Mouse (Mus musculus) hindbrain, embryonic 15.5 days (tissue): ENCODE results near the gene Klhl33. TPM values are rescaled to one million over a fixed set of nuclear protein-coding genes. Genes with fewer than 3 reads are reported as not detected.
"Not testable (repeated sequence)": the region's sequence is repeated elsewhere in the genome, so short reads cannot be mapped to it uniquely, and the experiment has no call there.

Experiments
- ATAC-seq: fragments of 200-750 bp; cut with Nextera tagmentation; 2 replicates; pipeline ENCODE4 v1.8.0; 2017; ENCODE audit warnings: low read depth, moderate number of reproducible peaks, moderate TSS enrichment; ENCODE audit not compliant: low FRiP score
- H3K27ac ChIP-seq: fragments of 300-500 bp; sonication (generic); replicated peaks from 2 replicates; pipeline ENCODE4 v1.5.1; 2015; ENCODE audit warnings: mild to moderate bottlenecking, inconsistent platforms
- H3K27me3 ChIP-seq: fragments of 300-500 bp; sonication (generic); 2 replicates; pipeline ENCODE4 v1.6.1; 2015; ENCODE audit warnings: control low read depth, inconsistent platforms
- H3K36me3 ChIP-seq: fragments of 300-500 bp; sonication (generic); 2 replicates; pipeline ENCODE4 v1.6.1; 2015; ENCODE audit warnings: control low read depth, inconsistent platforms
- H3K4me1 ChIP-seq: fragments of 300-500 bp; sonication (generic); replicated peaks from 2 replicates; pipeline ENCODE4 v1.6.1; 2015; ENCODE audit warnings: control low read depth, inconsistent platforms
- H3K4me2 ChIP-seq: fragments of 300-500 bp; sonication (generic); 2 replicates; pipeline ENCODE4 v1.6.1; 2015; ENCODE audit warnings: moderate library complexity, mild to moderate bottlenecking, inconsistent platforms
- H3K4me3 ChIP-seq: fragments of 300-500 bp; sonication (generic); 2 replicates; pipeline ENCODE4 v1.5.1; 2015; ENCODE audit warnings: mild to moderate bottlenecking, inconsistent platforms
- H3K9ac ChIP-seq: fragments of 300-500 bp; sonication (generic); 2 replicates; pipeline ENCODE4 v1.6.1; 2015; ENCODE audit warnings: inconsistent platforms
- H3K9me3 ChIP-seq: fragments of 300-500 bp; sonication (generic); 2 replicates; pipeline ENCODE4 v1.6.1; 2016; ENCODE audit warnings: control low read depth, inconsistent platforms
- WGBS: fragments of 180-500 bp; shearing (Covaris S2); methylation state at CpG from one replicate; pipeline ENCODE4 v1.1.7; 2015; 5-methylcytosine and 5-hydroxymethylcytosine counted together
- polyA plus RNA-seq: library from polyadenylated mRNA; unstranded; fragments of >200 nt; fragmentation: Nextera tagmentation; extraction: Ambion mirVana; gene quantifications from 2 replicates; pipeline ENCODE4 v1.2.1, GENCODE M21; 2015

The Klhl33 gene
- polyA plus RNA-seq, 1 experiment from 2014 or later, result 3.3 TPM

- Histone ChIP-seq H3K4me3 (peak overlapping the region; percentile 94), H3K36me3 (peaks cover 30% of the 10 kb centered on the region), H3K27ac (peak overlapping the region; percentile 89), H3K9me3 (no peaks in the 10 kb centered on the region), H3K27me3 (no peaks in the 10 kb centered on the region), H3K9ac (peak overlapping the region; percentile 97), H3K4me1 (peaks cover 48% of the 10 kb centered on the region), H3K4me2 (peak overlapping the region; percentile 91)
- no peak for ATAC-seq
- 17% methylated on average over 10 of the region's 10 CpGs for WGBS
Observed at GRCm38 (mm10) chr14:50929951-50930350, 32.6 kb upstream of the Klhl33 start.

- WGBS, result 62% methylated on average over 3 of the region's 3 CpGs
- H3K4me1 ChIP-seq, result peaks cover 55% of the 10 kb centered on the region
- H3K9me3 ChIP-seq, result no peaks in the 10 kb centered on the region
- no peak overlapping the region for H3K4me3 ChIP-seq
- ATAC-seq, result no peak
- H3K27ac ChIP-seq, result no peak overlapping the region
- H3K27me3 ChIP-seq, result no peaks in the 10 kb centered on the region
- no peak overlapping the region for H3K9ac ChIP-seq
- peaks cover 30% of the 10 kb centered on the region for H3K36me3 ChIP-seq
- H3K4me2 ChIP-seq, result no peak overlapping the region
Observed at GRCm38 (mm10) chr14:50927366-50927765, 30.1 kb upstream of the Klhl33 start.

- peak; percentile 1 for ATAC-seq
- Histone ChIP-seq H3K4me1 (peaks cover 48% of the 10 kb centered on the region), H3K4me3 (peak overlapping the region; percentile 83), H3K4me2 (peak overlapping the region; percentile 81), H3K27ac (peak overlapping the region; percentile 91), H3K9ac (peak overlapping the region; percentile 75), H3K9me3 (no peaks in the 10 kb centered on the region), H3K36me3 (peaks cover 30% of the 10 kb centered on the region), H3K27me3 (no peaks in the 10 kb centered on the region)
- WGBS, result 1% methylated on average over 38 of the region's 38 CpGs
Observed at GRCm38 (mm10) chr14:50925111-50925920, 28.0 kb upstream of the Klhl33 start.

- peak within 1 kb of the TSS; percentile 91 for H3K27ac ChIP-seq
- no peaks in the 10 kb centered on the region for H3K9me3 ChIP-seq
- ATAC-seq, result peak; percentile 96
- H3K4me3 ChIP-seq, result peak within 1 kb of the TSS; percentile 83
- H3K27me3 ChIP-seq, result no peaks in the 10 kb centered on the region
- peak within 1 kb of the TSS; percentile 75 for H3K9ac ChIP-seq
- peak within 1 kb of the TSS; percentile 81 for H3K4me2 ChIP-seq
- under 1% methylated on average over 57 of the region's 57 CpGs for WGBS
- peaks cover 41% of the 10 kb centered on the region for H3K4me1 ChIP-seq
- peaks cover 30% of the 10 kb centered on the region for H3K36me3 ChIP-seq
Observed at GRCm38 (mm10) chr14:50924281-50925064, 27.2 kb upstream of the Klhl33 start, which contains the start of the genes Osgep and Apex1. Gene Osgep, minus strand, starts transcription at chr14:50924893. Gene Apex1, plus strand, starts transcription at chr14:50924968.

- ATAC-seq, result not testable (repeated sequence)
Observed at GRCm38 (mm10) chr14:50923437-50923836, 26.1 kb upstream of the Klhl33 start.

GRCm38 (mm10) chr14:50911356-50911755 is 14.0 kb upstream of the Klhl33 start:
- WGBS, result 66% methylated on average over 3 of the region's 3 CpGs

More at GRCm38 (mm10) chr14:50923437-50923836, 26.1 kb upstream of the Klhl33 start:
- Histone ChIP-seq H3K9ac (peak overlapping the region; percentile 75; the same call in 1 of the 2 replicates), H3K4me2 (peak overlapping the region; percentile 81), H3K27ac (peak overlapping the region; percentile 91; the same call in 1 of the 2 replicates), H3K36me3 (peaks cover 27% of the 10 kb centered on the region), H3K4me1 (peaks cover 34% of the 10 kb centered on the region), H3K4me3 (peak overlapping the region; percentile 83)
- 83% methylated on average over 1 of the region's 1 CpGs for WGBS
- not testable (repeated sequence) for H3K27me3 ChIP-seq, H3K9me3 ChIP-seq

GRCm38 (mm10) chr14:50908126-50908525 is 10.8 kb upstream of the Klhl33 start:
- H3K9ac ChIP-seq, result no peak overlapping the region
- peaks cover 15% of the 10 kb centered on the region for H3K36me3 ChIP-seq
- peaks cover 8% of the 10 kb centered on the region for H3K4me1 ChIP-seq
- ATAC-seq, result no peak
- no peak overlapping the region for H3K27ac ChIP-seq
- no peaks in the 10 kb centered on the region for H3K27me3 ChIP-seq
- 82% methylated on average over 4 of the region's 4 CpGs for WGBS
- no peak overlapping the region for H3K4me2 ChIP-seq
- H3K4me3 ChIP-seq, result no peak overlapping the region
- H3K9me3 ChIP-seq, result no peaks in the 10 kb centered on the region

More at GRCm38 (mm10) chr14:50911356-50911755, 14.0 kb upstream of the Klhl33 start:
- no peaks in the 10 kb centered on the region for H3K9me3 ChIP-seq
- no peaks in the 10 kb centered on the region for H3K27me3 ChIP-seq
- no peak overlapping the region for H3K9ac ChIP-seq
- H3K4me3 ChIP-seq, result no peak overlapping the region
- H3K27ac ChIP-seq, result no peak overlapping the region
- no peaks in the 10 kb centered on the region for H3K4me1 ChIP-seq
- H3K36me3 ChIP-seq, result peaks cover 38% of the 10 kb centered on the region
- no peak overlapping the region for H3K4me2 ChIP-seq
- no peak for ATAC-seq

- not testable (repeated sequence) for H3K27ac ChIP-seq, H3K27me3 ChIP-seq, H3K4me3 ChIP-seq, H3K9ac ChIP-seq, ATAC-seq, H3K9me3 ChIP-seq, H3K4me2 ChIP-seq, H3K36me3 ChIP-seq, H3K4me1 ChIP-seq
Observed at GRCm38 (mm10) chr14:50905327-50905726, 8.0 kb upstream of the Klhl33 start.

GRCm38 (mm10) chr14:50904828-50905129 is 7.5 kb upstream of the Klhl33 start:
- Histone ChIP-seq H3K36me3 (no peaks in the 10 kb centered on the region), H3K27ac (no peak overlapping the region), H3K4me3 (no peak overlapping the region), H3K9ac (no peak overlapping the region), H3K9me3 (no peaks in the 10 kb centered on the region), H3K4me2 (no peak overlapping the region), H3K27me3 (no peaks in the 10 kb centered on the region), H3K4me1 (peaks cover 8% of the 10 kb centered on the region)
- no peak for ATAC-seq
- 90% methylated on average over 4 of the region's 4 CpGs for WGBS

- Histone ChIP-seq H3K36me3 (no peaks in the 10 kb centered on the region), H3K4me3 (peak overlapping the region; percentile 42), H3K9me3 (no peaks in the 10 kb centered on the region), H3K27me3 (no peaks in the 10 kb centered on the region), H3K9ac (peak overlapping the region; percentile 57), H3K4me1 (peaks cover 8% of the 10 kb centered on the region), H3K27ac (peak overlapping the region; percentile 65), H3K4me2 (peak overlapping the region; percentile 75)
- 4% methylated on average over 26 of the region's 26 CpGs for WGBS
- peak; percentile 91 for ATAC-seq
Observed at GRCm38 (mm10) chr14:50903973-50904827, 6.9 kb upstream of the Klhl33 start.

- WGBS, result 97% methylated on average over 2 of the region's 2 CpGs
- not testable (repeated sequence) for H3K9me3 ChIP-seq, H3K4me3 ChIP-seq, ATAC-seq, H3K9ac ChIP-seq, H3K27me3 ChIP-seq, H3K36me3 ChIP-seq, H3K27ac ChIP-seq, H3K4me2 ChIP-seq
- H3K4me1 ChIP-seq, result peaks cover 18% of the 10 kb centered on the region
Observed at GRCm38 (mm10) chr14:50897992-50898391, 685 bp upstream of the Klhl33 start.
